Mouse (Mus musculus) embryonic facial prominence, embryonic 11.5 days (tissue): ENCODE data around the gene P3h3. TPM values are rescaled to one million over a fixed set of nuclear protein-coding genes. Genes with fewer than 3 reads are reported as not detected.
A peak's percentile ranks its signal among the peaks of the same experiment; 100 is the strongest.

Experiments used
- ATAC-seq: fragments of 200-750 bp; cut with Nextera tagmentation; replicated peaks from 2 replicates; pipeline ENCODE4 v1.8.0; 2017; ENCODE audit warnings: low read depth; ENCODE audit not compliant: insufficient number of reproducible peaks, low FRiP score, low TSS enrichment
- DNase-seq: peaks from one replicate; pipeline ENCODE4 v3.0.0-alpha.2; 2015; ENCODE audit warnings: low spot score
- H3K27ac ChIP-seq: fragments of 300-500 bp; sonication (generic); replicated peaks from 2 replicates; pipeline ENCODE4 v1.5.1; 2014; ENCODE audit warnings: mild to moderate bottlenecking, low read depth, low read length, control low read depth
- H3K27me3 ChIP-seq: fragments of 300-500 bp; sonication (generic); 2 replicates; pipeline ENCODE4 v1.6.1; 2014; ENCODE audit warnings: mild to moderate bottlenecking, low read length, moderate library complexity, mixed read lengths; ENCODE audit not compliant: control insufficient read depth, insufficient read depth
- H3K36me3 ChIP-seq: fragments of 300-500 bp; sonication (generic); replicated peaks from 2 replicates; pipeline ENCODE4 v1.6.1; 2014; ENCODE audit warnings: low read depth, mild to moderate bottlenecking, low read length, moderate library complexity, mixed read lengths; ENCODE audit not compliant: control insufficient read depth, insufficient read depth
- H3K4me1 ChIP-seq: fragments of 300-500 bp; sonication (generic); 2 replicates; pipeline ENCODE4 v1.6.1; 2014; ENCODE audit warnings: low read length, mixed read lengths; ENCODE audit not compliant: control insufficient read depth, insufficient read depth
- H3K4me2 ChIP-seq: fragments of 300-500 bp; sonication (generic); 2 replicates; pipeline ENCODE4 v1.6.1; 2014; ENCODE audit warnings: low read depth, mild to moderate bottlenecking, control low read depth, low read length, moderate library complexity
- H3K4me3 ChIP-seq: fragments of 300-500 bp; sonication (generic); 2 replicates; pipeline ENCODE4 v1.5.1; 2014; ENCODE audit warnings: low read depth, low read length, control low read depth
- H3K9ac ChIP-seq: fragments of 300-500 bp; sonication (generic); replicated peaks from 2 replicates; pipeline ENCODE4 v1.6.1; 2014; ENCODE audit warnings: mild to moderate bottlenecking, control low read depth, low read length
- H3K9me3 ChIP-seq: fragments of 300-500 bp; sonication (generic); replicated peaks from 2 replicates; pipeline ENCODE4 v1.6.1; 2016; ENCODE audit warnings: mild to moderate bottlenecking, low read length, inconsistent platforms, mixed read lengths; ENCODE audit not compliant: control insufficient read depth
- WGBS: fragments of 180-500 bp; shearing (Covaris S2); extraction: QIAGEN DNeasy Blood & Tissue Kit; methylation state at CpG from one replicate; pipeline ENCODE4 v1.1.7; 2014; 5-methylcytosine and 5-hydroxymethylcytosine counted together
- polyA plus RNA-seq: library from polyadenylated mRNA; unstranded; fragments of >200 nt; fragmentation: Nextera tagmentation; extraction: Ambion mirVana; gene quantifications from 2 replicates; pipeline ENCODE4 v1.2.1, GENCODE M21; 2014

P3h3 gene
- polyA plus RNA-seq, 1 experiment from 2014 or later = 14.7 TPM

- Histone ChIP-seq H3K27me3 (peaks cover 2% of the 10 kb centered on the region; the same call in 1 of the 2 replicates), H3K27ac (no peak overlapping the region), H3K9me3 (no peaks in the 10 kb centered on the region), H3K4me3 (peak overlapping the region; percentile 54; the same call in 1 of the 2 replicates), H3K9ac (peak overlapping the region; percentile 71; the same call in 1 of the 2 replicates), H3K4me2 (peak overlapping the region; percentile 98), H3K36me3 (no peaks in the 10 kb centered on the region), H3K4me1 (peaks cover 10% of the 10 kb centered on the region)
- ATAC-seq (no peak), DNase-seq (no peak)
- 9% methylated on average over 8 of the region's 8 CpGs for WGBS
These were observed 5.0 kb upstream of the P3h3 start for GRCm38 (mm10) chr6:124862406-124863124.

GRCm38 (mm10) chr6:124861802-124862201 lies 4.2 kb upstream of the P3h3 start:
- Histone ChIP-seq H3K9ac (no peak overlapping the region), H3K4me3 (no peak overlapping the region), H3K27me3 (peaks cover 2% of the 10 kb centered on the region; the same call in 1 of the 2 replicates), H3K9me3 (no peaks in the 10 kb centered on the region), H3K4me2 (no peak overlapping the region), H3K4me1 (peaks cover 10% of the 10 kb centered on the region), H3K36me3 (no peaks in the 10 kb centered on the region), H3K27ac (no peak overlapping the region)
- no peak for ATAC-seq
- 27% methylated on average over 3 of the region's 3 CpGs for WGBS
- DNase-seq = no peak

DNA sequence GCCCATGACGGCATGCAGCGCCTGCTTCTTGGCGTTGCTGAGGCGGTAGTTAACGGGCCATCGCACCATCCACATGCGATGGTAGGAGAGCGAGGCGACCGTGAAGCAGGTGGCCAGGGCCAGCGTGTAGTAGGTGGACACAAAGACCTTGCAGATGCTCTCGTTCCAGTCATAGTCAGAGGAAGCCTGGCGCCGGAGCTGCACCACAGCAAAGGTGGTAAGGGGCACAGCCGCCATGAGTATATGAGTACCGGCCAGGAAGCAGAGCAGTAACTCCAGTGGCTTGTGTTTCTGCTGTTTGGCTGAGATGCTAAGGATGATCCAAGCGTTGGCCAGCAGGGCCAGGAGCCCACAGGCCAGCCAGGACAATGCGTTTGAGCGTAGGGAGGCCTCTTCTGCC lies 3.7 kb upstream of the P3h3 start:
- WGBS = 80% methylated on average over 19 of the region's 19 CpGs
- Histone ChIP-seq H3K4me2 (no peak overlapping the region; the same call in 1 of the 2 replicates), H3K36me3 (no peaks in the 10 kb centered on the region), H3K4me1 (peaks cover 10% of the 10 kb centered on the region), H3K9ac (no peak overlapping the region), H3K9me3 (no peaks in the 10 kb centered on the region), H3K4me3 (no peak overlapping the region), H3K27ac (no peak overlapping the region), H3K27me3 (no peaks in the 10 kb centered on the region; the same call in 1 of the 2 replicates)
- DNase-seq (no peak), ATAC-seq (no peak)

- Histone ChIP-seq H3K27ac (no peak overlapping the region), H3K4me2 (no peak overlapping the region)
- ATAC-seq = no peak
These were observed 3.0 kb upstream of the P3h3 start for GRCm38 (mm10) chr6:124860511-124860910.

DNA sequence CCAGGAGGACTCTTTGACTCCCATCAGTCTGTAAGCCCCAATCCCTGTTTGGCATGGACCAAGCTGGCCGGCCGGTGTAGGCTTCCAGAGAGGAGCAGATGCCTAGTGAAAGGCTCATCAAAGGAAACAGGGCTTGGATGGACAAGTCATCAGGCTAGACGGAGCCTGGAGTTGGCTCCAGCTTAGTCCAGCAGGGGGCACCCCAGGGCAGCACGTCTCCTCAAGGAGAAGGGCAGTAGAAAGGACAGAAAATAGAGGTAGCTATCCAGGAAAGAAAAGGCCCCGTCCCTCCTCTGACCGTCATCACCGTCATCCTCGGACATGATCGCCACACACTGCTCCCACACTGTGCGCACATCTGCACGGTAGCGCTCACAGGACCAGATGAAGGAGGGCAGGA lies 2.2 kb upstream of the P3h3 start:
- Histone ChIP-seq H3K4me3 (no peak overlapping the region), H3K4me2 (no peak overlapping the region)
- 13% methylated on average over 12 of the region's 12 CpGs for WGBS

More at GRCm38 (mm10) chr6:124860511-124860910, 3.0 kb upstream of the P3h3 start:
- no peak overlapping the region for H3K4me3 ChIP-seq
- H3K9ac ChIP-seq = no peak overlapping the region
- no peaks in the 10 kb centered on the region for H3K9me3 ChIP-seq
- 84% methylated on average over 9 of the region's 9 CpGs for WGBS
- no peaks in the 10 kb centered on the region for H3K36me3 ChIP-seq
- no peak for DNase-seq
- no peaks in the 10 kb centered on the region; the same call in 1 of the 2 replicates for H3K27me3 ChIP-seq
- H3K4me1 ChIP-seq = peaks cover 15% of the 10 kb centered on the region

GRCm38 (mm10) chr6:124858561-124859318 lies 1.2 kb upstream of the P3h3 start:
- Histone ChIP-seq H3K4me2 (no peak overlapping the region), H3K27me3 (no peaks in the 10 kb centered on the region; the same call in 1 of the 2 replicates)

More for the DNA sequence above, 2.2 kb upstream of the P3h3 start:
- Histone ChIP-seq H3K4me1 (peaks cover 15% of the 10 kb centered on the region), H3K9ac (no peak overlapping the region), H3K27me3 (no peaks in the 10 kb centered on the region; the same call in 1 of the 2 replicates), H3K27ac (no peak overlapping the region), H3K9me3 (no peaks in the 10 kb centered on the region), H3K36me3 (no peaks in the 10 kb centered on the region; the same call in 1 of the 2 replicates)
- peak; percentile 87 for DNase-seq
- no peak for ATAC-seq

DNA sequence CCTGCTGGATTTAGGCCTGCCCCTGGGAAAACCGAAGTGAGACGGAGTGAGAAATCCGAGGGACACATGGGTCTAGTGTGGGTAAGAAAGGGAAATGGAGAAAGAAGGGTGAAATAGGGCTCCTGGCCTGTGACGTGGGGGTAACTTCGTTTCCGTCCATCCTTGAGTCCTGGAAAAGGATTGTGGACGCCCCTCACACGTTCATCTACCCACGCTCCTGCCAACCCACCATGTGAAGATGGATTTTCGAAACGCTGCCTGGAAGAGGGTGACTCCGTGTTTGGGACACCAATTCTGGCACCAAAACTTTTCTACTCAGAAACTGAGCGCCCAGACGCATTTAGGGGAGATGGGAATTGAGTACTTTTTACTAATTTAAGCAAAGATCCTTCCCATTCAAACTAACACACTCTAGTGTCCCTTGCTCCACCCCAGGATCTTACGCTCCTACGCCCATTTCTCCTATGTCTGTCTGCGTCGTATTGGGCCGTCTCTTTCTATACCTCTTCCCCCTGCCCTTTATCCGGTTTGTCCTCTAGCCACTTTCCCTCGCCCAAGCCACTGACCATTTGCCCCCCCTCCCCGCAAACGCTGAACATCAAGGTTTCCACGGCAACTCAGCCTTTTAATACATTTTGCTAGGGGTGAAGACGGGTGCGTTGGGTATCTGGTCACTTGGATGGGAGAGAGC lies 433 bp upstream of the P3h3 start:
- no peaks in the 10 kb centered on the region for H3K9me3 ChIP-seq
- H3K9ac ChIP-seq = peak overlapping the region; percentile 97
- WGBS = 23% methylated on average over 26 of the region's 26 CpGs
- no peak for ATAC-seq
- H3K36me3 ChIP-seq = no peaks in the 10 kb centered on the region; the same call in none of the 2 replicates
- H3K4me3 ChIP-seq = peak overlapping the region; percentile 82
- H3K4me2 ChIP-seq = peak overlapping the region; percentile 79
- H3K27me3 ChIP-seq = no peaks in the 10 kb centered on the region; the same call in 1 of the 2 replicates
- H3K27ac ChIP-seq = peak overlapping the region; percentile 95
- DNase-seq = no peak
- peaks cover 11% of the 10 kb centered on the region for H3K4me1 ChIP-seq

More at GRCm38 (mm10) chr6:124858561-124859318, 1.2 kb upstream of the P3h3 start:
- Histone ChIP-seq H3K36me3 (no peaks in the 10 kb centered on the region; the same call in none of the 2 replicates), H3K9ac (no peak overlapping the region), H3K4me3 (no peak overlapping the region), H3K4me1 (peaks cover 15% of the 10 kb centered on the region), H3K27ac (no peak overlapping the region), H3K9me3 (no peaks in the 10 kb centered on the region)
- ATAC-seq (no peak), DNase-seq (no peak)
- 75% methylated on average over 26 of the region's 28 CpGs for WGBS
